Mouse (Mus musculus): ENCODE data around the gene Il12rb1.

Gene Il12rb1

DNA sequence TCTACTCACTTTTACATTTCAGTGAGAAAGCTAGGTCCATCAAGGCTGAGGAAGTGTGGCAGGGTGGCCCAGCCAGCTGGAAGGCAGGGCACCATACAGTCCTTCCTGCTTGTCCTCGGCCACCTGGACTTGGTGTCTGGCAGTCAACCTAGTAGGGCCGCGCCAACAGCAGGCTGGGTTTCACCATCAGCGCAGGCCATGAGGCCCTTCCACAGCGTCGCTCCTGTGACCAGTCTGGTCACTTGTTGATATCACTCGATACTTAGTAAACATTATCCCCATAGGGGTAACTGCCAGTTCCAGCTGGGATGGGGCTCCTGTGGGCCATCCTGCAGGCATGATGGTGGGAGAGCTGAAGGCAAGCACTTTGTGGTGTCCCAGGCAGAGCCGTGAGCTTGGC lies 23.3 kb downstream of the Il12rb1 start:
- no peak for DNase-seq (ENCODE audit: low spot score)

DNA sequence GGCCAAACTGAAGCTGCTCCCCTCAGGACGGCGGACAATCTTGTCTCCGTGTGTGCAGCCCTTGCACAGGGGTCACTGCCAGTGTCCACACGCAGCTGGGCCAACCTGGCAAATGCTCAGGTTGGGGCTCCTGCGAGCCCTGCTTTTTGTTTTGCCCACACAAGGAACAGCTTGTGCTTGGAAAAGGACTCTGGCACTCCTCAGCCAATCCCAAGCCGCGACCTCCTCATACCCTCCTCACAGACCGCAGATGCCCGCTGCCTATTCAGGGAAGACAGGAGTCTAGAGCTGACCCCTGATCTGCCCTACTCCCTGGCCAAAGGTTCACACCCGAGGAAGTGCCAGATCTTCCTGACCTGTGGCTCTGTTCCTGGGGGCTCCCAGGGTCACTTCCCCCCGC lies 24.1 kb downstream of the Il12rb1 start:
- DNase-seq (ENCODE audit: low spot score): no peak

DNA sequence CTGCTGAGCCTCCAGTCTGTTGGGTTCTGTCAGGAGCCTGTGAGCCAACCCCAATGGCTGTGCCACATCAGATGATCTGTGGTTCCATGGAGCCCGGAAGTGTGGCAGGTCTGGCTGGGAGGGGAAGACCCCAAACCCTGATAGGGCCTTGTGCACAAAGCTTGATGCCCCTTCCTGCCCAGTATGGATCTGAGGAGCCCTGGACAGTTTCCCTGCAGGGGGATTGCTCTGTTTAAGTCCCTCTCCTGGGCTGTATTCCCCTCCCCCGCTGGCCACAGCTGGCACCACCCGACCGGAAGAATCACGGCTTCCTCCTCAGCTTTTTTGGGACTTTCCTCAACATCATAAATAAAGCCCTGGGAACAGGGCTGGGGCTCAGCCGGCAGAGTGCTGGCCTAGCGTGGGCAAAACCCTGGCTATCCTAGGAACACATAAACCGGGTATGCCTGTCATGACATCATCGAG lies 24.8 kb downstream of the Il12rb1 start:
- no peak for DNase-seq (ENCODE audit: low spot score)

DNA sequence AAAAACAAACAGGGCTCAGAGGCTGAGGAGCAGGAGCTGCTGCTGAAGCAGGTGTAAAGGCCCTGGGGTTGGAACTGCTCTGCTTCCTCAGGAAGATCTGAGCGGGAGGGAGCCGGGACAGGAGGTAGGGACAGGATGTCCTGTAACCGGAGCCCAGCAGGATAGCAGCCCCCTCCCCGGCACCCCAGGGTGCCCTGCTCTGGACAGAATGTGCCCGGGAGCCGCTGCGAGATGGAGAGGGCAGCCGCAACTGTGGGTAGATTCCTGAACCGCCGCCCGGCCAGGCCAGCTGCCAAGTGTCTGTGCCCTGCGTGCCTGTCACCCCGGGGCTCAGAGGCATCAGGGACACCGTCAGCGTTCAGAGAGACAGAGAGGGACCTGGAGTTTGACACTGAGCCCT lies 25.3 kb downstream of the Il12rb1 start:
- DNase-seq (ENCODE audit: low spot score): no peak

DNA sequence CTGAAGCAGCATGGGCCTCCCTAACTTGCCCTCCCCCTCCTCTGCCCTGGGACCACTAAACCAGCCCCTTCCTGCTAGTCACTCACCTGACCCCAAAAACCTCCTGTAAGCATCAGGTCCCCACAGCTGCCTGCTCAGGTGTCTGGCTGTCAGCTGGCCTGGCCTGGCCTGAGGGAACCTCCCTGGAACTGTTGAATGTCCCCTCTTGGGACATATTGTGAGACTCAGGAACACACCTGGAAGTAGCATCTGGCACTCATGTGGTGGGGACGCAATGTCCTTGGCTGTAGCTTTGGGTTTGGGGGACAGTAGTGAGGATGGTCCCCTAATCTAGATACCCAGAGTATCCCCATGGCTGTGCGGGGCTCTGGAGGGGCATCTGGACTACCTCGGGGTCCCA lies 25.8 kb downstream of the Il12rb1 start:
- no peak for DNase-seq (ENCODE audit: low spot score)

DNA sequence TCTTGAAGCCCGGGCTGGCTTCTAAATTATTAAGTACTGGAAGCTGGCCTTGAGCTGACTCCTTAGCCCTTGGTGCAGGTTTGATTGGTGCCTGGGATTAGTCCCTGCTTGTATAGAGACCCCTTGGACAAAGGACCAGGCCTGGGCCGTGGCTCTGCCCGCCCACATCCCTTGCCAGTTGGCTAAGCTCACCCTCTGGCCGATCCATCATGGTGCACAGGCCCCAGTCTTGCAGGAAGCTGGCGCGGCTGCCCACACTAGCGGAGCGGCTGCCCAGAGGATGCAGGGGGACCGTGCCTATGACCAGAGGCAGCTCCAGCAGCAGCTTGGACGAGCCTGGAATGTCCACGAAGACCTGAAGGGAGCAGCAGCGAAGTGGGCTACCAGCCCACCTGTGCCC lies 28.4 kb downstream of the Il12rb1 start:
- DNase-seq (ENCODE audit: low spot score): no peak

DNA sequence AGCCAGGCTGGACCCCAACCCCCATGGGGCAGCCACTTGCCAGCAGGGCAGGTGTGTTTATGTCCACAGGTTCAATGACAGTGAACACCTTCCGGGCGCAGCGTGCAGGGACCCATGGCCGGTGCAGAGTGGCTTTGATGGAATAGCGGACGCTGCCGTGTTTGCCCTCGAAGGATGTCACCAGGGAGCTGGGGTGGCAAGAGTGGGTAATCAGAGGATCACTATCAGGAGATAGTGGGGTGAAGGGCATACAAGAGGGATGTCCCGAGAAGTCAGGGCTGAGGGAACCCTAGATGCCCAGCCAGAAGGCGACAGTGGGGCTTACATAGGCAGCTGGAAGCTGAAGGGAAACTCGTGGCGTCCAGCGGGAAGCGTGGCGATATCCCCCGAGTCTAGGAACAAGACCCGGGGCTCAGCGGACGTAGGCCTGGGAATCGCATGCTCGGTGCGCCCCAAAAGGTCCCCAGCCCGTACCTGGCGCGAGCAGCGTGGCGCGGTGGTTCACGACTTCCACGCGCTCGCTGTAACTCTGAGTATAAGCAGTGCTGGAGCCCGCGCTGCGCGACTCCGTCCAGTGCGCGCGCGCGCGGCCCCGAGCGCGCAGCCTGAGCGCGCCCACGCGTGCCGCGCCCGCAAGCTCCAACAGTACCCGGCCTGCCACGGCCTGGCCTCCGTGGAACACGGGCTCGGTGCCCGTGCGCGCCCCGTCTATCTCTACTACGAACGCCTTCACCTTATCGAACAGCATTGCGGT lies 30.6 kb downstream of the Il12rb1 start:
- no peak for DNase-seq (ENCODE audit: low spot score)

DNA sequence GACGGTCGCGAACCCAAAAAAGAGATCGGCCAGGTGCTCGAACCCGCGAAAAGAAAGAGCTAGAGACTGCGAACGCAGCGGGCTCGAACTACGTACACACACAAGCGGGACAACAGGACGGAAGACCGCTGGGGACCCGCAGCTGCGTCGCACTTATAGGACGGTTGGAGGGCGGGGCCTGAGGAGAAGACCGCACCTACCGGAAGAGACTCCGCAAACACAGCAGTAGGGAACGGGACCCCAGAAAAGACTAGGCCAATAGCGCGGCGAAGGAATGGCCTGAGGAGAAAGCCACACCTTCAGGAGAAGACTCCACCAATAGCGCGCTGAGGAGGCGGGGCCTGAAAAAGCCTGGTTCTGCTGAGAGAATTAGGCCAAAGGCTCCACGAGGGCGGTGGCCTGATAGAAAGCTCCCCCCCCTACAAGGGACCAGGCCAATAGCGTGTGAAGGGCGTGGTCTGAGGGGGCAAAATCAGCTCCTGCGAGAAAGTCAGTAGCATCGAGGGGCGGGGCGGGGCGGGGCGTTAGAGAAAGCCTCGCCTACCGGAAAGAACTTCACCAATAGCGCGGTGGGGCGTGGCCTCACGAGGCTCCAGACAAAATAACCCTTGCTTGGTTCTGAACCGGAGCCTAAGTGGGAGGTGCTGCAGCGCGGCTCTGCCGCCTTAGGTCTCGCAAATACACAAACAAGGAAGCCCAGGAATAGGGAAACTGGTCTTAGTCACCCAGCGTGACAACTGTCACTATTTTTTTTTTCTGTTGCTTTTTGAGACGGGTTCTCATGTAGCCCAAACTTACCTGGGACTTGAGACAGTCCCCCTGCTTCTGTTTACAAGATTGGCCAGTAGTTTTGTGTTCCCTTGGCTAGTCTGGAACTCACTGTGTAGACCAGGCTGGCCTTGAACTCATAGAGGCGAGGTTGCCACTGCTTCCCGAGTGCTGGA lies 31.4 kb downstream of the Il12rb1 start, which contains the start of gene Arrdc2:
Gene Arrdc2 (minus strand): TSS at position 313 of the 944 bp plus-strand sequence.
- DNase-seq (ENCODE audit: low spot score): peak; percentile 98

DNA sequence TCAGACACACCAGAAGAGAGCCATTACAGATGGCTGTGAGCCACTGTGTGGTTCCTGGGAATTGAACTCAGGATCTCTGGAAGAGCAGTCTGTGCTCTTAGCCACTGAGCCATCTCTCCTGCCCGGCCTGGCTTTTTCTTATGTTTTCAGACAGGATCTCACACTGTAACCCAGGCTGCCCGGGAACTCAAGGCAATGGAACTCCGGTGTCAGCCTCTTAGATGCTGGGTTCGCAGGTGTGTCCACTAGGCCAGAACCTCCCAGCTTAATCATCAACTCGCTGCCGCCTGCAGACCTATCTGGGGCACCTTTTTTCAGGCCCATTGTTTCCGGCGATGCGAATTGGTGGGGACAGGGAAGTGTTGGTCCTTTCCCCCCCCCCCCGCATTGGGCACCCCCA lies 32.3 kb downstream of the Il12rb1 start:
- DNase-seq (ENCODE audit: low spot score): no peak

DNA sequence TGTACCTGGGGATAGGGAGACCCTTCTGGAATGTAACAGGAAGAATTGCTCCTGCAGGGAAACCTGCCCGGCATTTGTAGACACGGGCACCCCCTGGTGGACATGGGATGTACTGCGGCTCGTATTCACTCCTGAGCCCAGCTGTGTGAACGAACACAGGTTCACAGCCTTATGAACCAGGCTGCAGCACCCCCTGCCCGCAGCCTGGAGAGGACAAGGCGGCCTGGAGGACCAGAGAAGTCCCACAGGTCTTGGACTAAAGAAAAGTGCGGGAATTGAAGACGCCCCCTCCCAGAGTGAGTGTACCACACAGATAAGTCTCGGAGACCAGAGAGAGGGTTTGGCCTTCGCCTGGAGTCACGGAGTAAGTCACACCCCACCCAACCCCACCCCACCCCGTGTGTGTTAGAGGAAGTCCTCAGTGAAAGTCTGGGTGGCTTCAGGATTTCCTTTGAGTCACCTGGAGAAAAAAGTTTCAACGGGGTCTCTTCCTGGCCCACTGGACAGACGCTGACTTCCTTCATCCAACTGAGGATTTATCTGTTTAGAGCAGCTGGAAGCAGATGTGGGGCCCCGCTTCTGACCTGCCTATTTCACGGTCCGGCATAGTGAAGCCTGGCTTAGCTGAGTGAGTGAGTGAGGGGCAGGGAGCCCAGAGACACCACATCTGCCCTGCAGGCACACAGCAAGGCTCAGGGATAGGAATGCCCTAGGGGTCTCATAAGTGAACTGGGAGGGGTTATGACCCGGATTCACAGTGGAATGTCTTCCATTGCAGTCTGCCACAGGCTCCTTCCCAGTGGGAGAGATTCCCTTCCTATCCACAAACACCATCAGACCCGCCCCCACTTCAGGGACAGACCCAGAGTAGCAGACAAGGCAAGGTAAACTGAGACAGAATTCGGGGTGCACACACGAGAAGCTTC lies 33.2 kb downstream of the Il12rb1 start:
- peak; percentile 86 for DNase-seq (ENCODE audit: low spot score)

DNA sequence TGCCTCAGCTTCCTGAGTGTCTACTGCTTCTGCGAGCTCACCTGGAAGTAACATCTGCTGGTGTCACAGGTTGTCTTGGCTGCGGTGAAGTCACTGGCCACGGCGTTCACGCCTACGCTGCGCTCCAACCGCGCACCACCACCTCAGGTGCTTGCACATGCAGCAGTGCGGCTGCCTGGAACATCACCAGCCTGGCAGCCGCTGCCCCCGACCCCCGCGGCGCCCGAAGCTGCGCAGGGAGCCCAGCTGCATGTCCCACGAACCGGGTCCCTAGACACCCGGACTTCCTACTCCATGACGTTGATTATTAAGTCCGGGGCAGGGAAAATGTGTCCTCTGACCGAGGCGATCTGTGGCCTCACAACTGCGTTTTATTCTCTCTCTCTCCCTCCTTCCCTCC lies 34.2 kb downstream of the Il12rb1 start:
- no peak for DNase-seq (ENCODE audit: low spot score)

DNA sequence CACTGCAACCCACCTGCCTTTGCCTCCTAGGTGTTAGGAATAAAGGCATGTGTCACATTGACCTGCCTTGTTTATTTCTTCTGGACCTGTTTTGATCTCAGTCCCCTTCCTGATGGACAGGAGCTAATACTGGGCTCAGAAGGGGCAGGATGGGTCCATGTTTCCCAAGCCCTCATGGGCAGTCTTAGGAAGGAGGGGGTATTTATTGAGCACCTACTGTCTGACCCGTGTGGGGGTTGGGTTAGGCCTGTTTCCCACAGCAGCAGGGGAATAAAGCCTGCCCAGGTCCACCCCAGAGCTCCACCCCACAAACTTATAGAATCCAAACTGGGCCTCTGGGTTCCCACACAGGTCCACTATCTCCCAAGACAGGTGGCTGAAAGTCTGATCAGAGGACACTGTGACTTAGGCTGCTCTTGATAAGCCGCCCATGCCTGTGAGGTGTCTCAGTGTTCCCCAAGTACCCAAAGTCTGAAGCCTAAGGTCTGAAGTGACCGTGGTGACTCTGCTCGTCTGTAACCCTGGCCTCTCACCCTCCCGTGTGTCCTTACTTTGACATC lies 35.0 kb downstream of the Il12rb1 start:
- DNase-seq (ENCODE audit: low spot score): peak; percentile 54

DNA sequence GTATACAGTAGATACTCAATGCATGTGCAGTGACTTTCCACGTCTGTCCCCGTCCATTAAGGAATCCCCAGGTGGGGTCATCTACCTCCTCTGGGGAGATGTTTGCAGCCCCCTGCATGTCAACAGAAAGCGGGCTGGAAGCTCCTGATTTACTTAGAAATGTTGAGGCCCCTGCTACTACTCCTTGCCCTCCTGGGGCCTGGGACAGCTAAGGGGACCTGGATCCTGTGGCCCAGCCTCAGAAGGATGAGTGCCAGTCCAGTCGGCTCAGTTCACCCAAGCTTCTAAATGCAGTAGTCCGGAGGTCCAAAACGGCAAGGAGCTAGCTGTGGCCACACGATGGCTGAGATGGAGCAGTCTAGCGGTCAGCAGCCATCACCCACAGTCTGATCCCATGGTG lies 35.7 kb downstream of the Il12rb1 start:
- DNase-seq (ENCODE audit: low spot score): no peak

DNA sequence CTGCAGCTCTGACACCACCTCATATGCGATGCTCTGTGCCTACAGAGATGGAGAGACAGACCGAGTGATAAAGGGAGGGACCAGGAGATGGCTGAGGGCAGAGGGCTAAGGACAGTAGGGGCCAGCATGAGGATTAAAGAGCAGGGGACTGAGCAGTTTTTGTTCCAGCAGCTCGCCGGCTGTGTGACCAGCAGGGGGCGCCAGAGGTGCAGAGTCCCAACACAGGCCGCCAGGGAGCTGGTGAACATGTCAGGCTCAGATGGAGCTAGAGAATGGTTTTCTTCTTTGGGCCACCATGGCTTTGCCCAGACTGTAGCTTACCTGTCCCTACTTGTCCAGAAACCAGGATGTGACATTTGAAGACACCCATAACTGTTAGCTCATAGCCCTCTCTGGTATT lies 36.3 kb downstream of the Il12rb1 start:
- DNase-seq (ENCODE audit: low spot score): peak; percentile 89

DNA sequence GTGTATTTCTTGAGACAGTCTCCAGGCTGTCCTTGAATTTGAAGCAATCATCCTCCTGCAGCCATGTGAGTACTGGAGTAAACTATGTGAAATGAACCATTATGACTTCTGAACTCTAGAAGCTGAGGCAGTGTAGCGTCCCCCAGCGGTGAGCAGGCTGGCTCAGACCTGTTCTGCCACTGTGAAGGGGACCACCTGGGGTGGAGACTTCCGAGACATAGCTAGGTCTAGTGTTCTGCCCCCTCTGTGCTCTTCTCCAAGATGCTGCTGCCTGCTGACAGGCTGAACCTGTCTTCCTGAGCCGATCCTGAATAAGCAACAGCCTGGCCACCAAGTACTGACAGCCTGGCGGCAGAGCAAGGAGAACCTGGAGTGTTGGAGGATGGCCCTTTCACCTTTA lies 36.9 kb downstream of the Il12rb1 start:
- DNase-seq (ENCODE audit: low spot score): no peak

DNA sequence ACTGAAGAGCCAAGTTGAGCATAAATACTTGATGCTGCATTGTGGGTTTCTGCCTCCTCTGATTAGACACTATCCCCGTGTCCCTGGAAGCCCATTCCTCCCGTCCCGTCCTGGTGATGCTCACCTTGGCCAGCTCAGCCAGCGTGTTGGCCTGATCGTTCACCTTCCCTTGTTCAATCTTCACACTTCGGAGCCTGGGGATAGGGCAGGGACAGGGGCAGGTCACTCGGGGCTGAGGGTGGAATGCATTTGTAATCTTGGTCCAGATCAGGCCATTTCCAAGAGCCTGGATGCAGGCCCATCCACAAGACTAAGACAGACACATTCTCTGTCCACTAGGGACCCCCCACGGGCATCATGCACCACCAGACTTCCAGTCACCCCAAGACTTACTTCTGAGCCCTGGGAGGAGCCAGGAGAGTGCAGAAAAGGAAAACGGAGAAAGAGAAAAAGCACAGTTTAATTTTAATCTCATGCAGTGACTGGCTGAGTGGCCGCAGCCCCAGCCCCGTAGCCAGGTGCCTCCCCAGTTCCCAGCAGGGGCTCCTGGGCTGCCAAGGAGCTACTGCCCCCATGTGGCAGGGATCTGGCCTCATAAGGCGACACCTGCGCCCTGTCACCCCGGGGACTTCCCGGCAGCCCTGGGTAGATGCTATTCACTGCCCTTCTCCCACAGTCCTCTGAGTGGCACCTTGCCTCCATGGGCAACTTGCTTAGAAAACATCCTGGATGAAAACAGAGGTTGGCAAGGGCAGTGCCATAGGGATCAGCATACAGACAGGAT lies 38.3 kb downstream of the Il12rb1 start:
- no peak for DNase-seq (ENCODE audit: low spot score)

DNA sequence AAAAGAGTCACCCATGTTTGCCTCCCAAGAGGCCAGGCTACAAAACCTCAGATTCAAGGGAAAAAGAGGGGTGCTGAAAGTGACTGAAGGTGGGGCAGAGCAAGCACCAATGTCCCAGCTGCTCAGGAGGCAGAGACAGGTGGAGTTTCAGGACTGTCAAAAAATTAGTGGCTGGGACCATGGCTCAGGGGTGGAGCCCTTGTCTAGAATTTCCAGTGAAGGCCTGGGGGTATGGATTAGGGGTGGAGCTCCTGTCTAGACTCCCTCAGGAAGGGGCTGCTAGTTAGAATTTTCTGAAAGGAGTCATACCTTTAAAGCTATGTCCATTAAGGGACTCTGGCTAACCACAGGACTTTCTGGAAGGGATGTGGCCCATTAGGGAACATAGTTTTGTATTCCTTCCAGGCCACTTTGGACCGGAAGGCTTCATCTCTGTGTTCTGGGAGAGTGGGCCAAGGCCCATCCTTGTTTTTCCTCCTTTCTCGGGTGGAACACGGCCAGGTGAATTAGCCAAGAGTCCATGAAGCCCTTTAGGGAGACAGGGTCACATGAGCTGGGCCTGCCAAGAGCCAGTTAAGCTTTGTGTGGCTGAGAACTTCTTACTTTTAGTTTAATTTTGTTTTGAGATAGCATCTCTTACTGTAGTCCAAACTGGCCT lies 41.2 kb downstream of the Il12rb1 start:
- no peak for DNase-seq (ENCODE audit: low spot score)

DNA sequence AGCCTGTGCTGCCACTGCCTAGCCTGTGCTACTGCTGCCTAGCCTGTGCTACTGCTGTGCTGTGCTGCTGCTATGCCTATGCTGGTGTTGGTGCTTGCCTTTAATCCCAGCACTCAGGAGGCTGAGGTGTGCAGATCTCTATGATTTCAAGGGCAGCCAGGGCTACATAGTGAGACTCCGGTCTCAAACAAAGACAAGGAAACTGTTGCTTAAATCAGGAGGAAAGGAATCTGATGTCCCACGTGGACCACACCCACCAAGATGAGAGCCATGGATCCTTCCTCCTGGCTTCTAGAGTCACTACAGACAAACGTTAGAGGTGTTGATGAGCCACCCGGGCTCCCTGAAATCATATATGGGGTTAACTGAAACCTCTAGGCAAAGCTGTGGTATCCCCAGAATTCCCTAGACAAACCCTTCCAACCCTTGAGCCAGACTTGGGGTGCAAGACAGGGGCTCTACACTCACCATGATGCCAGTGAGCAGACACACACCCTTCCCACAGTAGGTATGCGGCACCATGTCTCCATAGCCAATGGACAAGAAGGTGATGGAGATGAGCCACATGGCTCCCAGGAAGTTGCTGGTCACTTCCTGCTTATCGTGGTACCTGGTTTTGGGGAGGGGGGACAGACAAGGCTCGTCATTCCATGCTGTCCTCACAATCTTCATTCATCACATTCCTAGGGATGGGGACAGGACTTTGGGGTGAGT lies 42.0 kb downstream of the Il12rb1 start:
- no peak for DNase-seq (ENCODE audit: low spot score)

DNA sequence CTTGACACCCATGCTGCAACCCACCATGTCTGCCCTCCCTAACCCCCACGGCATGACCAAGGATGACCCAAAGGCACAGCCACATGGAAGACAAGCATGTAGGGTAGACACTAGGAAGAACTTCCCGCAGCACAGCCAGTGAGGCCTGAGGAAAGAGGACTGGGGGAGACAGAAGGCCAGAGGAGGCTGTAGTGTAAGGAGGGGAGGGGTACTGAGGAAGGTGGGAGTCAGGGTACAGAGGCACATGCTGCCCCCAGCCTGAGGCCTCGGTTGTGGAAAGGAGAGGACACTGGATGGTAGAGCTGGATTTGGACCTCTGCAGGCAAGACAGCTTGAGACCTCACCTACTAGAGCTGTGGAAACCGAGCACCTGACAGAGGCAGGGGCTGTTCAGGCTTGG lies 42.7 kb downstream of the Il12rb1 start:
- DNase-seq (ENCODE audit: low spot score): no peak

DNA sequence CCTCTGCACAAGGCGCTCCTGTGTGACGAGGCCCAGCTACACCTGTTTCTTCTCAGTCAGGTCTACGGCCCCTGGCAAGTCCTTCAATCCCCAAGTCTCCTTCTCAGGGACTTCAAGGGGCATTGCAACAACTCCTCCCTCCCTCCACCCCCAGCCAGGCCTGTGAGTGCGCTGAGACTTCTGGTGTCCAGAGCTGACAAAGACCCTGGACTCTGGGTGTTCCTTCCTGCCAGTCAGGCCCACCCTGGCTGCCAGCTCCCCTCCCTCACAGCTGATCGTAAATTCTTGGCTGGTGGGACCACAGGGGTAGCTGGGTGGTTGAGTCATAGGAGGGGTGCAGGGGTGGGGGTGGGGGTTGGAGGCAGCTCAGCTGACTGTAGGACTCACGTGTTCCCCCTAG lies 43.6 kb downstream of the Il12rb1 start:
- no peak for DNase-seq (ENCODE audit: low spot score)

All from spleen, adult 12 weeks (tissue).